Mouse (Mus musculus): ENCODE measurements around the gene Plpp3.

The Plpp3 gene

DNA sequence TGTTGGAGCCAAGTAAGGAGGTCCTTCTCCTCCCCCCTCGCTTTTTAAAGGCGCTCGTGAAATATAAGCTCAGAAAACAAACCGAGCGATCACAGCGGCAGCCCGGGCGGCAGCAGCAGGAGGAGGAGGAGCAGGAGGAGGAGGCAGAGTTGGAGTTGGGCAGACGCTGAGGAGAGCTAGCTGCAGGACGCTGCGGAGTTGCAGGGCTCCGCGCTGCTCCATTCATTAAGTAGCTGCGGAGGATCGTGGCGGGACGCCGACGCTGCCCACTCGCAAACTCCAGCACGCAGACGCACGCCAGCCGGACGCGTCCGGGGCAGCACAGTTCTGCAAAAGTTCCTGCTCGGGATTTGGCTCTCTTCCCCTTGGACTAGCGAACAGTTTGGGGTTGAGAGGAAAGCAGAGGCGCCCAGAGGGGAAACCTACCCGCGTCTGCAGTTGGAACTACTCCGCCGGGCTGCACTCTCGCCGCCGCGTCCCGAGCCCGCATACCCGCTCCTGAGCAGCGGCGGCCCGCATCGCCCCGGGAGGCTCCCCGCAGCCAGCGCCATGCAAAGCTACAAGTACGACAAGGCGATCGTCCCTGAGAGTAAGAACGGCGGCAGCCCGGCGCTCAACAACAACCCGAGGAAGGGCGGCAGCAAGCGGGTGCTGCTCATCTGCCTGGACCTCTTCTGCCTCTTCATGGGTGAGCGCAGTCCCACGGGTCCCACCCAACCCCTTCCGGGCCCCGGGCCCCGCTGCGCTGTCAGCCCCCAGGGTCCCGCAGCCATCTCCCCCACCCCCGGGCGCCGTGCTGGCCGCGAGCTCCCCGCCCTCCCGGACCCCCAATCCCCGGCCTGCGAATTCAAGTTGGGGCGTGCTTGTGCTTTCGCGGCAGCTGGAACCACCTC lies at the start of gene Plpp3:
Plpp3 (plus strand) TSS at position 72 of the 893 bp plus-strand sequence.
- in situ Hi-C loops (cut with MboI; ENCODE audit: low sequenced_read_pairs), result loop anchor here (10.0 kb wide), 1 partner anchor 157 kb away; no protein-coding TSS in a partner anchor

DNA sequence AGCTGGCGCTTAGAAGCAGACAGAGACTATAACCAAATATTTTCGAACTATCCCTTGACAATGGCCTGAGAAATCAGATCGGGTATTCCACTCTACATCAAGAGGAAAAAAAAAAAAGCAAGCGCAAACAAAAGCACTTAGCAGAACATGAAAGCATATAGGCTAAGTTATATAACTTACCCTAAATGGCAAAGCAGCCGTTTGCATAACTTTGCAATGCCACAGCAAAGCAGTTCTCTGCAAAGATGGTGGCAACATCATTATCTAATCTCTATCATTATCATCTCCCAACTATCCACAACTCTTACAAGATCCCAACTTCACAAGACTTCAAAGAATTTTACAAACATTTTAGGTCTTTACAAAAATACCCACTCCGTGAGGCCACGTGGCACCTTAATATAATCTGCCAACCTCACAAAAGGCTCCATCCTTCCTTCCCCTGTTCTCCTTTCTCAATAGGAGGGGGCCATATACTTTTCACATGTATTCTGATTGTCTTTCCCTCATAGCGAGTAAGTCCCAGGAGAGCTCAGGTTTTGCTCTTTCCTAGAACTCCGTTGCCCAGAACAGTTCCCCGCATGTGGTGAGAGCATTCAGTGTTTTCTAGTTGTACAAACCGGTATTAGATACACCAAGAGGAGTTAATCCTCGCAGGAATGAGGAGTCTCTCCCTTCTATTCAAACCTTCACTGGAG lies 49.1 kb upstream of the Plpp3 start:
- in situ Hi-C loops (cut with MboI; ENCODE audit: low sequenced_read_pairs), result no loop called here

GRCm38 (mm10) chr4:105108641-105109198 lies 48.4 kb upstream of the Plpp3 start:
- in situ Hi-C loops (cut with MboI; ENCODE audit: low sequenced_read_pairs), result no loop called here

DNA sequence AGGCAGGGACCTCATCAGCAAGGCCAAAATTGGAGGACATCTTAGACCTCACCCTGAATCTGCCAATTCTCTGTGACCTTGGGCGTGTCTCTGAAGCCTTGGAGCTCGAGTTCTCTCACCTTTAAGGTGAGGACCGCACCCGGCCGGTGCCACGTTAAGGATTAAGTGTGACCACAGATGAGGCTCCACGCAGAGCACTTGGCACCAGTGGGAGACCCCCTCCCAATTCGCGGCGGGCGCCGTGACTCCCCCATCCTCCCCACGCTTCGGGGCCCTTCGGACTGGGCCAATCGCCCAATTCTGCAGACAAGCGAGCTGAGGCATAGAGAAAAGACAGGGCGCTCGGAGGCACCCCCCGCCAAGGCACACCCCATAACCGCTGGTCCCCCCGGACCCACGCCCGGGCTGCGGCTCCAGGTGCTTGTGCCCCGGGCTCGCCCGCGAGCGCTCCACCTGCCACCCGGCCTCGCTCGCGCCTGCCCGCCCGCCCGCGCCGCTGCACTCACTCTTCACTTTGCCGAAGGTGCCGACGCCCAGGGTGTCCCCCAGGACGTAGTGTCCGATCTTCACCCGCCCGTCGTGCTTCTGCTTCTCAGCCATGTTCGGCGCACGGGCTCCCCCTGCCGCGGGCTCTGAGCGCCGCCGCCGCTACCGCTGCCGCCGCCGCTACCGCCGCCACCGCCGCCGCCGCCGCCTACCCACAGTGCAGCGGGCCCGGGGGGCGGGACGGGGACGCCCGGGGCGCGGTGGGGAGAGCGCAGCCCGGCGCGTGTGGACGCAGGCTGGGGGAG lies 47.8 kb upstream of the Plpp3 start, which contains the start of gene Prkaa2:
Prkaa2 (minus strand) TSS at position 692 of the 791 bp plus-strand sequence.
- in situ Hi-C loops (cut with MboI; ENCODE audit: low sequenced_read_pairs), result no loop called here

GRCm38 (mm10) chr4:105109990-105110683 lies 47.0 kb upstream of the Plpp3 start:
- in situ Hi-C loops (cut with MboI; ENCODE audit: low sequenced_read_pairs), result no loop called here

GRCm38 (mm10) chr4:105110684-105111035 lies 46.5 kb upstream of the Plpp3 start:
- in situ Hi-C loops (cut with MboI; ENCODE audit: low sequenced_read_pairs), result no loop called here

DNA sequence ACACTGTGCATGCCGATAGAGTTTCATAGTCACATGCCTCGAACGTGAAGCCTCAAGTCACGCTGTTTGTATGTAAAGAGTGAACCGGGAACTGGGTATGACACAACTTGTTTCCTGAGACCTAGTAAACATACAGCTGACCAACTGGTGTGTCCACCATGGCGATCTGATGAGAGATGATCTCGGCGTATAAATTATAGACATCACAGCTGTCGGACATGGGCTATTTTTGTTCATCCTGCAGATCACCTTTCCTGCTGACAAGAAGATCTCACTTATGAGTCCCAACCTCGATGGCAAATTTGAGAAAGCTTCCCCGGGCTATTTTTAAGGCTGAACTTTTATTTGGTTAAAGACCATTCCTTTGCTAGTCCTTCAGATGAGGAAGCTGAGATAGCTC lies 45.4 kb upstream of the Plpp3 start:
- in situ Hi-C loops (cut with MboI; ENCODE audit: low sequenced_read_pairs), result no loop called here

DNA sequence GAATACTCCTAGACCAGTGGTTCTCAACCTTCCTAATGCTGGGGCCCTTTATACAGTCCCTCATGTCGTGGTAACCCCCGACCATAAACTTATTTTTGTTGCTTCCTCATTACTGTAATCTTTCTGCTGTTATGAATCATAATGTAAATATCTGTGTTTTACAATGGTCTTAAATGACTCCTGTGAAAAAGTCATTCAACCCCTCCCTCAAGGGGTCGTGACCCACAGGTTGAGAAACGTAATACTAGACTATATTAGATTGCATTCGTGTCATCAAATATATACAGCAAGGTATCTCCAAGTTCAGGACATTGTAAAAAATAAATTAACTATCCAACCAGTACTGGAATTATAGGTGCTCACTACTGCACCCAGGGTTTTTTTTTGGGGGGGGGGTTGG lies 44.1 kb upstream of the Plpp3 start:
- in situ Hi-C loops (cut with MboI; ENCODE audit: low sequenced_read_pairs), result no loop called here

- in situ Hi-C loops (cut with MboI; ENCODE audit: low sequenced_read_pairs), result no loop called here
Observed at GRCm38 (mm10) chr4:105113468-105113867, 43.7 kb upstream of the Plpp3 start.

DNA sequence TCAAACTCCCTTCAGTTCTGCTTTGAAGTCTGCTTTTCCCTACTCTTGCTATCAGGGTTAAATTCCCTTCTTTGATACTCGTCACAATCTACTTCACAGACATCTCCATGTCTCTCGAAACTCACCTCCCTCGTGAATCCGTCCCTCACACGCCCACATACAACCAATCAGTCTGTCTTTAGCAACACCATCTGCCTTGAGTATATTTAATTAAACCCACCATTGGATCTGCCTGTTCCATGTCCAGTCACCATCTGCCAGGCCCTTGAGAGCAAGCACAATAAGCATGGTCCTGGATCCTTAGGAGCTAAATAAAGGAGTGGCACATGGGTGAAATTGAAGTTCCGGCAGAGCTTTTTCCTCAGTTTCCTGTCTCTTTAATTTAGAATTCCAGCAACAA lies 36.1 kb upstream of the Plpp3 start:
- in situ Hi-C loops (cut with MboI; ENCODE audit: low sequenced_read_pairs), result no loop called here

DNA sequence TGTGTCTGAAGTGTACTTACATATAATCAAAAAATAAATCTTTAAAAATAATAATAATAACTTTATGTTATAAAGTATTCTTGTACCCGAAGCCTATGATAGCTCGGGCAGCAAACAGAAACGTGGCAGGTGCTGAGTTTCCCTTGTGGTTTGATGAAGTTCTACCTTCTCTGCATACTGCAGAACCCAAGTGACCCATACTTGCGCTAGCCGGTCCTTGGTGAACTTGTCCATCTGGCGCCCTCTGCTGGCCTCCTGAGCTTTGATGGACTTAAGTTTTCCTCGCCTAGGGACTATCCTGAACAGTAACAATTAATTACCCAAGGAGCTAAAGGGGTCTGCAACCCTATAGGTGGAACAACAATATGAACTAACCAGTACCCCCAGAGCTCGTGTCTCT lies 34.7 kb upstream of the Plpp3 start:
- in situ Hi-C loops (cut with MboI; ENCODE audit: low sequenced_read_pairs), result no loop called here

DNA sequence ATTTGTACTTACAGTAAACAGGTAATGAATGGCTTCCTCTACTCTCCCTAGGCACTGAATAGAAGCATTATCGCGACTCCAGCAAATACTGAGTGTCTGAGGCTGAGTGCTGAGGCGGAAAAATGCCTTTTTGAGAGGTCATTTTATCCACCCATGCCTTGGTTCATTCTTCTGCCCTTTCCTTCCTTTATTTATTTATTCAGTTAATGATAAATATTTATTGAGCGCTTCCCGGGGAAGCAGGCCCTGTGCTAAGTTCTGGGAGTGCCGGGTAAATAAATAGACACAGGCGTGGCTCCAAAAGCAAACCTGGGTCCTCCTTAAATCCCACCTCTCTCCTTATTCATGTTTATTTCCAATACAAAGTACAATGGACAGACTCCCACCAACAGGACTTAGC lies 27.9 kb upstream of the Plpp3 start:
- in situ Hi-C loops (cut with MboI; ENCODE audit: low sequenced_read_pairs), result no loop called here

DNA sequence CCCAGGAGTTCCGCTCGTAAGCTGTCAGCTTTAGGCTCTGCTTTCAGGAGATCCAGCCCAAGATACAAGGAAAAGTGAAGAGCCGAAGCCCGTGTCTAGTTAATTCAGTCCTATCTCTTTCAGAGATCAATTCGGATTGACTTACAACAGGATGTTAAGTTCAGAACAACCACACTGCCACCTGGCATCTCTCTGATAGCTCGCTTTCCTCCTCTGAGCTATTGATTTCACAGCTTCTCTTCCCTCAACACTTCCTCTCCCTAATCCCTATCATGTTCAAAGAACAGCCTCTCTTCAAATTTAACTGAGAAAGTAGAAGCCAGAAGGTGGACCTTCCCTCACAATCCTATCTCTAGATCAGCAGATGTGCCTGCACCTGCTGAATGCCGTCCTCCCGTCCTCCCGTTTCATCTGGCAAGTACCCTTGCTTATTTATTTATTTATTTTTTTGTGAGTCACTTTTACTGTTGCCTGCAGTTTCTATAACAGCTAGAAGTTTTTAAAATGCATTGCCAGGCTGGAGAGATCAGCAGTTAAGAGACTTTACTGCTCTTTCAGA lies 25.3 kb upstream of the Plpp3 start:
- in situ Hi-C loops (cut with MboI; ENCODE audit: low sequenced_read_pairs), result no loop called here

DNA sequence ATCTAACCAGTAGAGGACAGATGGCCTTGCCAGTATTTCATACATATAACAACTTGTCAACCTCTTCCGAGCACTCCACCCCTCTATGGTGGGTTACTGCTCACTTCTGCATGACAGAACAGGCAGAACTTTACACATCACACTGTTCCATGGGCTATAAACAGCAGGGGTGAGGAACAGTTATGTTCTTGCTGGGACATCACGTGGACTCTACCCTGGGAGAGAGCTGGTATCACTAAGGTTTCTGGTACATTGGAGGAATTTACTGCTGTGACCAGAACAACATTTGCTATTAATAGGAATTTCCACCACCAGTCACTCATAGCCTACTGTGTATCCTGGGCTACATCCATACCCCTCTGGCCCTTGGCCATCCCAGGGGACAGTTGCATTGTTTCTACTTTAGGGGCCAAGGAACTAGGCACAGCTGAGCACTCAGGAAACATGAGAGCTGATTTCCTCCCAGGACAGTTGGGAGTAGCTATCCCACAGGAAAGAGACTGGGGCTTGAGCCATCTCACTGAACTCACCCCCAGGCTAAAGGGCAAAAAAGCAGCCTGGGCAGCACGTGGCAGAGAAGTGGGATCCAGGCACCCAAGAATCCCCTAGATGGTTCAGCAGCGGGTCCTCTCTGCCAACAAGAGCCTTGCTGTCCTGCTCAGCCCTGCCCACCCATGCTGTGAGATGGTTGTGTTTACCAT lies 23.6 kb upstream of the Plpp3 start:
- in situ Hi-C loops (cut with MboI; ENCODE audit: low sequenced_read_pairs), result no loop called here

- in situ Hi-C loops (cut with MboI; ENCODE audit: low sequenced_read_pairs), result loop anchor here (10.0 kb wide), 1 partner anchor 1075 kb away; no protein-coding TSS in a partner anchor
Observed at GRCm38 (mm10) chr4:105149492-105149891, 7.7 kb upstream of the Plpp3 start.

- in situ Hi-C loops (cut with MboI; ENCODE audit: low sequenced_read_pairs), result loop anchor here (10.0 kb wide), 1 partner anchor 163 kb away; no protein-coding TSS in a partner anchor
Observed at GRCm38 (mm10) chr4:105151911-105152690, 5.0 kb upstream of the Plpp3 start.

DNA sequence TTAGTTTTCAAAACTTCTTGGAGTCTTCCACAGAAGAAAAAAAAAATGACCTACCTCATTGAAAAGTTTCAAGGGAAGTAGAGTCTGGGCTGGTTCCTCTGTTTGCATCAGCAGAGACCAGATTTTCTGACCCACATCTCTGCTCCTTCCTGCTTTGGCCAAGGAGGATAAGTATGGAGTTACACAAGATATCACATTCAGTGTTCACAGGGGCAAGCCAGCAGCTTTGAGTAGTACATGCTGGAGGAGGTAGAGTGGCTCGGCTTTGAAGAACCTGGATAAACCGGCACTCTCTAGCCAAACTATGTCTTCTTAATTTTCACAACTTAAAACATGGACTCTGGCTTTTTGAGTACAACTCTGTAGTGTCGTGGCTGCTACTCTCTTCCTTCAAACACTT lies 3.9 kb upstream of the Plpp3 start:
- in situ Hi-C loops (cut with MboI; ENCODE audit: low sequenced_read_pairs), result loop anchor here (10.0 kb wide), 1 partner anchor 162 kb away; no protein-coding TSS in a partner anchor

- in situ Hi-C loops (cut with MboI; ENCODE audit: low sequenced_read_pairs), result loop anchor here (10.0 kb wide), 1 partner anchor 159 kb away; no protein-coding TSS in a partner anchor
Observed at GRCm38 (mm10) chr4:105156281-105156680, 866 bp upstream of the Plpp3 start.

All from CH12F3 (cell line).